Mouse (Mus musculus) urinary bladder, postnatal 4 days (tissue): ENCODE measurements around the gene Ankrd39.

ENCODE experiments used
- DNase-seq, 2 experiments: peaks; one replicate each; pipeline ENCODE4 v3.0.0; 2021 to 2022; ENCODE audit warnings: low spot score in 2 of 2

The Ankrd39 gene

DNA sequence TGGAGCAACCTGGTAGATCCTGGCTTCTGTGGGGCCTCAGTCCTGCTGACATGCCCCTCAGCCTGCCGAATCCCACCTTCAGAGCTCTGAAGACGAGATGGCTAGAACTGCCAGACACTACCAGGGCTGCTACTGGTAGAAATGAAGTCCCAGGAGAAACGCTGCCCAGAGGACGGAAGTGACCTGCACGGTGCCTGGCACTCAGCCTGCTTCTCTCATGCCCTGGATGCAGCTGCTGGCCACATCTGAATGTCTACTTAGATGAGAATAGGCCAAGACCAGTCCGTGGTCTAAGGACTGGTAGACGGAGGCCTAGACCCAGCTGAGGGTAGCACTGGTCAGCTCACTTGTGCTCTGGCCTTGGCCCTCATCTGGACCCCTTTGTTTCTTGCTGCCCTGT lies 16.3 kb downstream of the Ankrd39 start:
- no peak for DNase-seq

DNA sequence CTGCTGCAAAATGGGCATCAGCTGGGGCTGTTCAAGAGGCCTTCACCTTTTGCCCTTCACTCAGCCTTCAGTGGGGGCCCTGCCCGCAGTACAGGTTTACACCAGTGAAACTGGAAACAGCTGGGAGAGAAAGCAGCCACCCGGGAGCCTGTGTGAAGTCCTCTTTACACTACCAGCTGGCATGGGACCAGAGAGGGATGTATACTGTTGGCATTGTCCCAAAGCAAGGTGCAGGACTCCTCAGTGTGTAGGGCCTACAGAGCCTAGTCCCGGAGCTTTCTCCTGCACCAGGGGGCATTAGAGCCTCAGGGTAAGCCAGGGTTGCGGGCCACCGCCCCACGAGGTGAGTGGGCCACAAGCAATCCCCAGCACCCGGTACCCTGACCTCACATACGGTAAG lies 16.8 kb downstream of the Ankrd39 start:
- no peak for DNase-seq

DNA sequence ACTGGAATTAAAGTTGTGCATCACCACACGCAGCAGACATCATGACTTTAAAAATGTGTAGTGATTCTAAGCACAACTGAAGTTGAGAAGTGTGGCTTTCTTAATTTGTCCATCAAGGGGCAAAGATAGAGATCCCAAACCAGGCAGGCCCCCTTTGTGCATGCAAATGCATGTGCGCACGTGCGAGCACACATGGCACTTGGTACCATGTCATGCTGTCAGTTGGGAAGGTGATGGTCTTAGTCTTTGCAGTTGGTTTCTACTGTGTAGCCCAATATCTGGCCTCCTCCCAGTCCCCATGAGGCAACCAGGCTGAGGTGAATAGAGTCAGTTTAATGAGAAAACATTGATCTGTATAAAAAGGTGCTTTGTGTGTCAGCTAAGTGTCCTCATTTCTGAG lies 17.4 kb downstream of the Ankrd39 start:
- no peak for DNase-seq

DNA sequence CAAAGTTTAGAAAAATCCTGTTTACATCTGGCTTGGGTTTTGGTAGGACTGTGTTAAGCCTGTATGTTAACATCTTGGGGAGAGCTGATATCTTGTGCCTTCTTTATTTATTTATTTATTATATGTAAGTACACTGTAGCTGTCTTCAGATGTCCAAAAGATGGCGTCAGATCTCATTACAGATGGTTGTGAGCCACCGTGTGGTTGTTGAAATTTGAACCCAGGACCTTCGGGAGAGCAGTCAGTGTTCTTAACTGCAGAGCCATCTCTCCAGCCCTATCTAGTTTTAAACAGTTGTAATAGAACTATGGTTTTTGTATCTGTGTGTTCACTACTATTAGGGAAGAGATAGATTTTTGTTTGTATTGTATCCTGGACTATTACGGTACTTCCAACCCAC lies 18.0 kb downstream of the Ankrd39 start:
- DNase-seq: no peak

DNA sequence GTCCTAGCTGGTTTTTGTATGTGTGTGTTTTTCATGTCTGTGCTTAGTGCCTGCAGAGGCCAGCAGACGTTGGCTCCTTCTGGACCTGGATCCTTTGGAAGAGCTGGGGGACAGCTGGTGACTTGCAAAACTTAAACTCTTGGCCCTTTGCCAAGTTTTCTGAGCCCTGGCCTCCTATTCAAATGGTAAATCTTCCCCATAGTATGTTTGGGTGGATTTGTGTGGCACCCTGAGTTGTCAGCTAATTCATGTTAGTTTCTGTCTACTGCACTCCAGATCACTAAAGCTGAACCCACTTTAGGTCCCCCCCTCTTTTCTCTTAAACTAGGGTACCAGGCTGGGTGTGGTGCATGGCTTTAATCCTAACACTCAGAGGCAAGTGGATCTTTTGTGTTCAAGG lies 18.9 kb downstream of the Ankrd39 start:
- DNase-seq: no peak

DNA sequence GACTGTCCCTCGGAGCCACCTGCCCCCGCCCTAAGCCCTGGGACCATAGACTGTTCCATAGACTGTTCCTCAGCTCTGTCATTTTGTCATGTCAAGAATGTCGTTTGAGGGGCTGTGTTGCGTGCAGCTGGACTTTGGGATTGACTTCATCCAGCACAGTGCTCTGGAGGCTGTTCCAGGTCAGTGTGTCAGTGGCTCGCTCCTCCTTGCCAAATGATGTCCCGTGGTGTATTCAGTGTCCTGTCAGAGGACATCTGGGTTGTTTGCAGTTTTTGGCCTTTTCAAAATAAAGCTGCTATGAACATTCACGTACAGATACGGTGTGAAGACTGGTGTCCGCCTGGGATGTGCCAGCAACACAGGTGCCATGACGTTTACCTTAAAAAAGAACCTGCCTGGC lies 20.3 kb downstream of the Ankrd39 start:
- no peak for DNase-seq

DNA sequence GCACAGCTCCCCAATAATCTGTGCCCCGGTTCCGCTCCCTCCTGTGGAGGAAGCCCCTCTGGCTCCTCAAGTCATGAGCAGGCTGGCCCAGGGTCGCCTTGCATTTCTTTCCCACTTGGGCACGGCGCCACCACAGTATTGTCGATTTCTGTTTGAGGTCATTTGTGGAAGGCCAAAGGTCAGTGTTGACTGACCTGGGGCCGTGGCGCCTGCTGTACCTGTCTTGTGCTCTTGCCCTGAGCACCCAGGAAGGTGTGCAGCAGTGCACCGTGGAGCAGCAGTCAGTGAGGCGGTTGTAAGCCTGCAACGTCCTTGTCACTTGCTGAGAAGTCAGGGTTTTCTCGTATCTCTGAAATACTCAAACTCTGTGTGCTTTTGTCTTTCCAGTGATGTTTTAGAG lies 21.5 kb downstream of the Ankrd39 start:
- DNase-seq: no peak

DNA sequence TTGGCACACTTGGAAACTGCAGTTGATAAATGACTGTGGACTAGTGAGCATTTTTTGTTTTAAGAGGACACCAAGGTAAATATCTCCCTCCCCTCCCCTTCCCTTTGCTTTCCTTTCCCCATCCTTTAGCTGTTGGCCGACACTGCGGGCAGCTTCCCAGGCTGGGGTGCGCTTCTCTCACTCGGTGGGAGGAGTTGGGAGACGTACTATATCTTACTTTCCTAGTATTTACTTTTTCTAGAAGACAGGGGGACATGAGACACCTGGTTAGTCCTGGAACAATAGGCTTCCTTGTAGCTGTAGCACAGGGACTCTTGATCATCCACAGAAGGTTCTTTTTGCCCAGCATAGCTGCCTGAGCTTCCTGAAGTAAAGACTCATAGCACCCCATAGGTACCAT lies 23.2 kb downstream of the Ankrd39 start:
- DNase-seq: no peak

DNA sequence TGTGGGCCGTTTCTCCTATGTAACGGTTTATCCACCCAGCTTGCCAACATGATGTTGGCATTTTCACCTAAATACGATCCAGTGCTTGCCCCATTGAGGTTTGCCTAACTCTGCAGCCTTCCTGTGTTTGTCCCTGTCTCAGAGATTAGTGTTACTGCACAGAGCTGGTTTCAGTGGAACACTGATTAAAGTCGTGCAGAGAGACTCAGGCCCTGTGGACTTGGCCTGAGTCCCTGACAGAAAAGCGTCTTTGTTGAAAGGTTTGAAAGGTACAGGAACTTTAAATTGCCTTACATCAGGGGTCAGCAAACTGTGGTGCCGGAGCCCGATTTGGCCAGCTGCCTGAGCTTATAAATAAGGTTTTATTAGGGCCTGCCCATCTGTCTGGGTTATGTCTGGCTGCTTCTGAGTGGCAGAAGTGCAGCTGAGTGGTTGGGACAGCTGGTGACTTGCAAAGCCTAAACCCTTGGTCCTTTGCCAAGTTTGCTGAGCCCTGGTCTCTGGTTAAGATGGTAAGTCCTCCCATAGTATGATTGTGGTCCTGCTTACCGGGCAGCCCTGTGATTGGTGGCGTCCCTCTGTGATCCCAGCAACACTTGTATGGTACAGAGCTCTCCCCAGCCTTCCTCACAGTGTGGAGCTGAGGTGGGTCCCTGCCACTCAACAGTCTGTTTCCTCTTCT lies 23.8 kb downstream of the Ankrd39 start:
- DNase-seq: no peak

DNA sequence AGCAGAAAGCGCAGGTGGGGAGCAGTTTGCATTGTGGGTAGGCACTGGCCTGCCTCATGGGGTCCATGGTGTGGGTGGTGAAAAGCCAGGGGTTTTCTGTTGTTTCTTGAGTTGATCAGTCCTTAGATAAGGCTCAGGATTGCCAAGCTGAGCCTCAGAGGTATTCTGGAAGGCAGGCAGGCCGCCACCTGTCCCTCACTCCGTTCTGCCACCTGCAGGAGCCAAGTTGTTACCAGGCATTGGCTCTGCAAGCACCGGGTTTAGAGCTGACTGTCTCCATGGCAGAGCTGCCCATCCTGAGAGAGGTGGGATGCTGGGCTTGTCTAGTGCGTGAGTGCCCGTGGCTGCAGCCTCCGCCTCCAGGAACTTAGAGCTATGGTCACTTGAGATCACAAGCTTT lies 25.0 kb downstream of the Ankrd39 start:
- DNase-seq: no peak

DNA sequence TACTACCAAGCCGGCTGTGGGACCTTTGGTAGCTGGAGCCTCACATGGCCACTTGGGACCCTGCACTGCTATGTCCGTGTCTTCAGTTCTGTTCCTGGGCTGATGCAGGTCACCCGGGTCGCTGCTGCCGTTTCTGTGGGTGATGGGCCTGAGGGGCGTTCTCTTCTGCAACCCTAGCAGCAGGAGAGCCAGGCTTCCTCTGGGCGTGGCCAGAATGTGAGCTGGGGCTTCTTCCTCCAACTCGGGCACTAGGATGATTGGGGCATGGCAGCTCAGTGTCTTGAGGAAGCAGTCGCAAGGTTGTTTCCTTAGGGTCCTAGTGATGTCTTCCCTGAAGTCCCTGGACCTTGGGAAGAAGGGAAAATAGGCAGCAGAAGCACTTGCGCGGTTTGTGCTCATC lies 27.6 kb downstream of the Ankrd39 start:
- no peak for DNase-seq

DNA sequence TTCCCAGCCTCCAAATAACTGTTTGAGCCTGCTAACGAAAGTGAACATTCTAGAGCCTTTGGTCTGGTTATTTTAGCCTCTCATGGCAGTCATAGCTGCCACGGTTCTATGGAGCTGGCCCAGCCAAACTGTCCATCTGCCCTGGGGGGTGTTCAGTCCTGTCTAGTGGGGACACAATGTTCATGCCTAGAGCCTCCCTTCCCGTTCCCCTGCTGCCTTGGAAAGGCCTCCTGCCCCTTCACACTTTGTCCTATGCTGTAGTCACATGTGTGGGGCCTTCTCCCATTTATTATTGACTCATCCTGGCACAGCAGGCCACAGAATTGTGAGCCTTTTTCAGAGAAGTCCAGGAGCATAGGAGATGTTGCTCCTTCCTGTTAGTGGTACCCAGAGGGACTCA lies 29.0 kb downstream of the Ankrd39 start:
- DNase-seq: no peak

DNA sequence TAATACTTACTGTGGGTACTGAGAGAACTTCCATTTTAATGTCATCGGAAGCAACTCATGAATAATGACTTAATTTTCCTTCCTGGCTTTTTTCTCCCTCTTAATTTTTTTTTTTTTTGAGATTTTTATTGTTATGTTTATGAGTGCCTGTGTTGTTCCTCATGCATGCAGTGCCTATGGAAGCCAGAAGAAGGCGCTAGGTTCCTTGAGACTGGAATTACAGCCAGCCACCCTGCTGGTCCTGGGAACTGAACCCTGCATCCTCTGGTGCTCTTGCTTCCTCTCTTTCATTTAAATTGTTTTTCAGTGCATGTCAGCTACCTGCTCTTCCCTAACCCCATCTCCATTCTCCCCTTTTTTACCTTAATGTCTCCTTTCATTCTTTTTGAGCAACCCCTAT lies 33.5 kb downstream of the Ankrd39 start:
- no peak for DNase-seq

DNA sequence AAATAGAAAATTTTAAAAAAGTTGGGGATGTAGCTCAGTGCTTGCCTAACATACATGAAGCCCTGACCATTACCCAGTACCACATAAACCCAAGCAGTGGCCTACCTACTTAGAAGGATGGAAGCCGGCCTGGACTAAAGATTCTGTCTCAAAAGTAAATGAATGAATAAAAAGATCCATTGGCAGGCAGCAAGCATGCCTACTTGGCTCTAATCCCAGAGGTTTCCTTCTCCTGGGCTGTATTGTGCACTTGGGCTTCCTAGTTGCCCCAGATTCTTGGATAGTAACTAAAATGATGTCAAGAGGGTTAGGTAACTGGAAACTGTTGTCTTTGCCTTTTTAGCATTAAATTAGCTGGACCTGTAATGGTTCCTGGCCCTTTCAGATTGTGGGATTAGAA lies 33.9 kb downstream of the Ankrd39 start:
- DNase-seq: no peak

DNA sequence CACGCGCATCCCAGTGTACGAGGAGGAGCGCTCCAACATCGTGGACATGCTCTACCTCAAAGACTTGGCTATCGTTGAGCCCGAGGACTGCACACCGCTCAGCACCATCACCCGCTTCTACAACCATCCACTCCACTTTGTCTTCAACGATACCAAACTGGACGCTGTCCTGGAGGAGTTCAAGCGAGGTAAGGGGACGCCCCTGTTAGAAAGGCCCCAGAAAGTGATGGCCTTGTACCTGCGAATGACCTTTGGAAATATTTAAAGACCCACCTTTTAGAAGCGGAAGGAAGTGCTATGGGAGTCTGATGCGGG lies 34.3 kb downstream of the Ankrd39 start:
- DNase-seq: no peak

DNA sequence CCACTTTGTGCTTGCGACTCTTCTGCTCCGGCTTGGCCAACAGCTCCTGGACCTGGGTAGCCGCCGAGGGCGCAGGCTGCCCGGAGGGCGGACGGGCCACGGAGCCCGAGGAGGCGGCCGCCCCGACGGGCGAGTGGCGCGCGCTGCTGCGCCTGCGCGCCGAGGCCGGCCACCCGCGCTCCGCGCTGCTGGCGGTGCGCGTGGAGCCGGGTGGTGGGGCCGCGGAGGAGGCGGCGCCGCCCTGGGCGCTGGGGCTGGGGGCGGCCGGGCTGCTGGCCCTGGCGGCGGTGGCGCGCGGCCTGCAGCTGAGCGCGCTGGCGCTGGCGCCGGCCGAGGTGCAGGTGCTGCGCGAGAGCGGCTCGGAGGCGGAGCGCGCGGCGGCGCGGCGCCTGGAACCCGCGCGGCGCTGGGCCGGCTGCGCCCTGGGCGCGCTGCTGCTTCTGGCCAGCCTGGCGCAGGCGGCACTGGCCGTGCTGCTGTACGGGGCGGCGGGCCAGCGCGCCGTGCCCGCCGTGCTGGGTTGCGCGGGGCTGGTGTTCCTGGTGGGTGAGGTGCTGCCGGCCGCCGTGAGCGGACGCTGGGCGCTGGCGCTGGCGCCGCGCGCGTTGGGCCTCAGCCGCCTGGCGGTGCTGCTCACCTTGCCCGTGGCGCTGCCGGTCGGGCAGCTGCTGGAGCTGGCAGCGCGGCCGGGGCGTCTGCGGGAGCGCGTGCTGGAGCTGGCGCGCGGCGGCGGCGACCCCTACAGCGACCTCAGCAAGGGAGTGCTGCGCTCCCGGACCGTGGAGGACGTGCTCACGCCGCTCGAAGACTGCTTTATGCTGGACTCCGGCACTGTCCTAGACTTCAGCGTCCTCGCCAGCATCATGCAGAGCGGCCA lies 34.9 kb downstream of the Ankrd39 start:
- DNase-seq: no peak

DNA sequence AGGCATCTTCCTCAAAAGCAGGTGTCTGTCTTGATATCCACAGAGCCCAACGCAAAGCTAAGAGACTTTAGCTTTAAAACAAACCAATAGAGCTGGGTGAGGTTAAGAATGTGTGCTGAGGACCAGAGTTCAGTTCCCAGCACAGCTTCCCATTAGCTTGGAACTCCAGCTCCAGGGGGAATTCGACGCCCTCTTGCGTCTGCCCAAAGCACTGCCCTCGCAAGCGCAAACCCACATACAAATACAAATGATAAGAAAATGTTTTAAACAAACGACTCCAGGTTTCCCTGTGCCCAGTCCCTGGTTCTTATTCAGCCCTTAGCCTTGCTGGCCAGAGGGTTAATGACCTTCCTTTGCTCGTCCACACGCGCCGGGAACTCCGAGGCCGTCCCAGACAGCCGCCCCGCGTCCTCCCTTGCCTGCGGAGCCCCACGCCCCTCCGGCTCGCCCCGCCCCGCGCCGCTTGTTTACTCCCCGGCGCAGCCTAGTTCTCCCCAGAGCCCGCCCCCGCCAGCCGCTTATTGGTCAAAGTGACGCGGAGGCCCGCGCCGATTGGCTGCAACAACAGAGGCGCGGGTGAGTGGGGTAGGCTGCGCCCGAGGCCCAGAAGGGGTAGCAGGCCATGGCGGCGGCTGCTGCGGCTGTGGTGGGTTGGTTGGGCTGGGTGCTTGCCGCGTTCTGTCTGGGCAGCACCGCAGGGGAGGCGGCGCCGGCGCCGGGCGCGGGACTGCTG lies 35.8 kb downstream of the Ankrd39 start, which contains the start of gene Cnnm3:
TSS of gene Cnnm3 (plus strand) at position 579 of the 733 bp plus-strand sequence.
- peak; percentile 99 to 100 for DNase-seq

DNA sequence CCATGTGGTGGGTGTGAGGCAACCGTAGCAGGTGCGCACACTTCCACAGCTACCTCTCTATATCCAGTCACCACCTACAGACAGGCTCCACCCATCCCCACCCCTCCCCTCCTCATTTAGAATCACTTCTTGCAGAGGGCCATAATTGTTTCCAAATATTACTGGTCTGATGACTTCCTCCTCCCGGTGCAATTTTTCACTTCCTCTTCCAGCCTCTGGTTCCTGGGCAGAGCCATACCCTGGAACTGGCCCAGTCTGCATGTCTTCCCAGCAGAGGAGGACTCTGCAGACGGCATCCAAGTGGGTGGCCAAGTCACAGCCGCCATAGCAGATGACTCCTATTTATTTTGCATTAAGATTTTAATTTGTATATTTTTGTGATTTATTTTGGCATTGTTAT lies 39.0 kb downstream of the Ankrd39 start:
- DNase-seq: no peak

DNA sequence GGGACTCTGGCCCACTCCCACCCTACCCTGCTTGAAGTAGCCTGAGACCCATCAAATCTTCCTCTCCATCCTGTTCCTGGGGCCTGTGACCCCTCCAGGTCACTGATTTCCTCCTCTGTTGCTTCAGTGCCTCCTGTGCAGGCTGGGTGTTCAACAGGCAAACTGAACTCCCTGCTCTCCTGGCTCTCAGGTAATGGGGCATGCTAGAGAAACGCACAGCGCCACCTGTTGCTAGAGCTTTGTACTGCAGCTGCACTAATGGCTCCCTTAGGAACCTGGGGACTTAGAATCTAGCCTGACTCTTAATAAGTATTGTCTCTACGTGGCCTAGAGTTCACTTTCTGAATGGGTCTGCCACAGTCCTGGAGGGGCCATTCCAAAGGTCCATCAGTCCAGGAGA lies 46.0 kb downstream of the Ankrd39 start:
- peak in 1 of 2 experiments; percentile 74 for DNase-seq

DNA sequence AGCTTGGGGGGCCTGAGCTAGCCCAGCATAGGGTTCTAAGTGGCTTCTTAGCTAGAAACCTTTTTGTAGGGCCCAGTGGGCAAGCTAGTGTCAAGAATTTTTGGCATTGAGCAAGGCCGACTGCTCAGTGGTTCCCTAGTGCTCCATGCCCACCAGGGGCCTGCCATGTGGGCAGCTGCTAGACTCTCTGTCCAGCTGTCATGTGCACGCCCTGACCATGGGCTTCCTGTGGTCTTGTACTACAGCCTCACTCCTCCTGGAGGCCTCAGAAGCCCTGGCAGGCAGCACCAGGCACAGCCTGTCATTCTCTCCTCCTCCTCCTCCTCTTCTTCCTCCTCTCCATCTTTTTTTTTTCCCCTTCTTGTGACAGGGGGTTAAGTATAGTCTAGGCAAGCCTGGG lies 49.9 kb downstream of the Ankrd39 start:
- no peak for DNase-seq

DNA sequence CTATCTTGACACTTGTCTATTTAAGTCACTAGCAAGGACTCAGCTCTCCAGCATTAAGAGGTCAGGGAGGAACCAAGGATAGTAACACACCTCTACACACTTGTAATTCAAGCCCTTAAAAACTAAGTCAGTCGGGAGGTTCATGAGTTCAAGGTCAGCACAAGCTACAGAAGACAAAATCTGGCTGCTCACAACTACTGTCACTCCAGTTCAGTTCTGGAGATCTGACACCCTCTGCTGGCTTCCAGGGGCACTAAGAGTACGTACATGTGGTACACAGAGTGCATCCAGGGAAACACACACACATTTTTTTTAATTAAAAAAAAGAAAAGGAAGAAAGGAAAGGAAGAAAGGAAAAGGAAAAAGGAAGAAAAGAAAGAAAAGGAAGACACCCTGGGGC lies 50.5 kb downstream of the Ankrd39 start:
- no peak for DNase-seq

DNA sequence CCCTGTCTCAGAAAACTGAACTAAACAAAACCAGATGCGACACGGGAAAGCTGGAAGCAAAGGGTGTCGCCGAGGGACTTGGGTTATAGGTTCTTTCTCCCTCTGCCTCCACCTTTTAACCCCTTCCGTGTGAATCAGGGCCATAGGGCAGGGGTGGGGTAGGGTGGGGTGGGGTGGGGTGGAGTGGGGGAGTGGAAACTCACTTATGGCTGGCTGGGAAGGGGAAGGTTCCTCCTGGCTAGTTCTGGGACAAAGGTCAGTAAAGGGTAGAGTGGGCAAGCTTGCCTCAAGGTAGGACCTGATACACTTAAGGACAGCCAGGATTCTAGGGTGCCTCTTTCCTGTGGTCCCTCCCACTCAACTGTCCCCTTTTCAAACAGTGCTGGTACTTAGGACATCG lies 53.9 kb downstream of the Ankrd39 start:
- no peak for DNase-seq
